Comparison of ENCODE assay signal across 8 mouse cellular contexts in the genomic region with DNA sequence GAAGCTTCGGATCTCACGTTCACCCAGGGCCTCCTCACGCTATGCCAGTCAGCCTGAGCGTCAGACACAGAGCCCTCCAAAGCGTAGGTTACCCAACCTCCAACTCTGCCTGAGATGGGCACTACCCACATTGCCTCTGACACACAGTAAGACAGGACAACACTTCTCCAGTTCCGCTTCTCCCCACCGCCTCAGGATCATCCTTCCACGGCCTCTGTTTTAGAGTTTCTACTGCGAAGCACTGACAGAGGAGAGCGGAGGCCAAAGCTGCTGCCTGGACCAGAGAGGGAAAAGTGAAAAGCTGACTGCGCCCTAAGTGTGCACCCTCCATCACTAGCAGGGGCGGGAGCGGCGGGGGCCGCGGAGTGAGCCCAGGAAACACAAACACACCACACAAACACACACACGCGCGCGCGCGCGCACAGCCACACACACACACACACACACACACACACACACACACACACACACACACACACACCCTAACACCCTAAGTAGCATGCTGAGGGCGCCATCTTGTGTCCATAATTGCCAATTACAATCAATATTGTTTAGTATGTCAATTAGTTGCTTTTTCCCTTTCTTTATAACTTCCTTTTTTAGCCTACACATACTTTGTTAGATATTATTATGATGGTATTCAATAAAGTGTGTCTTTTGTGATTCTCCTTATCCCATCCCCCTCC. TPM values are rescaled to one million over a fixed set of nuclear protein-coding genes. Genes with fewer than 3 reads are reported as not detected.
DNase-seq lines count a peak whose midpoint lies in the region; ATAC-seq lines count a peak whose summit lies in the region.

No protein-coding gene starts in this region.

- no peak for DNase-seq in lung, postnatal 14 days
- peak; percentile 63 for DNase-seq in embryo, embryonic 11 days
- peak; percentile 34 for DNase-seq in hindbrain, embryonic 10.5 days (ENCODE audit: low spot score)
- DNase-seq in urinary bladder, postnatal 36 days (ENCODE audit: low spot score in 2 of 2) = no peak
- DNase-seq in adrenal gland, adult 8-10 months = no peak
- DNase-seq in gastrocnemius, postnatal 4 days (ENCODE audit: low spot score in 2 of 2) = no peak

- 27% methylated on average over 24 of the region's 24 CpGs for WGBS in lung, embryonic 16.5 days
- 39% methylated on average over 24 of the region's 24 CpGs for WGBS in hindbrain, embryonic 10.5 days

- H3K9ac ChIP-seq in lung, embryonic 16.5 days (ENCODE audit: low read length) = no peak overlapping the region

- ATAC-seq in lung, embryonic 16.5 days (ENCODE audit: low read depth) = peak; percentile 45; the same call in 1 of the 2 replicates
- peak; percentile 29; the same call in 1 of the 2 replicates for ATAC-seq in megakaryocyte progenitor cell, adult 5-6 weeks (replicated peaks; ENCODE audit: poor library complexity)

- H3K4me1 ChIP-seq in lung, embryonic 16.5 days (replicated peaks; ENCODE audit: control insufficient read depth, insufficient read depth, low read length) = no peaks in the 10 kb centered on the region
- H3K4me1 ChIP-seq in hindbrain, embryonic 10.5 days (replicated peaks) = 0 out of 2 replicates have a peak, but pooled peaks cover 2% of the 10 kb centered on the region

- H3K36me3 ChIP-seq in lung, embryonic 16.5 days (ENCODE audit: control insufficient read depth, insufficient read depth, low read length) = no peaks in the 10 kb centered on the region
- H3K36me3 ChIP-seq in hindbrain, embryonic 10.5 days = no peaks in the 10 kb centered on the region

- no peaks in the 10 kb centered on the region for H3K9me3 ChIP-seq in lung, embryonic 16.5 days (ENCODE audit: control insufficient read depth, low read length)
- H3K9me3 ChIP-seq in hindbrain, embryonic 10.5 days = no peaks in the 10 kb centered on the region

- H3K27ac ChIP-seq in lung, embryonic 16.5 days (ENCODE audit: low read length) = no peak overlapping the region
- peak overlapping the region; percentile 69; the same call in 1 of the 2 replicates for H3K27ac ChIP-seq in hindbrain, embryonic 10.5 days

- peak overlapping the region; percentile 30; the same call in 1 of the 2 replicates for H3K4me2 ChIP-seq in lung, embryonic 16.5 days (ENCODE audit: low read depth, low read length)

- no peaks in the 10 kb centered on the region for H3K27me3 ChIP-seq in lung, embryonic 16.5 days (ENCODE audit: control insufficient read depth, insufficient read depth, low read depth, low read length)
- no peaks in the 10 kb centered on the region; the same call in 1 of the 2 replicates for H3K27me3 ChIP-seq in hindbrain, embryonic 10.5 days (ENCODE audit: insufficient read depth, poor library complexity, severe bottlenecking)

- no peak overlapping the region for H3K4me3 ChIP-seq in lung, embryonic 16.5 days (ENCODE audit: low read length)
- peak overlapping the region; percentile 39 for H3K4me3 ChIP-seq in hindbrain, embryonic 10.5 days

RNA-seq across cellular contexts. Expression of a gene that starts 8.4 kb away (rescaled TPM):
- polyA plus RNA-seq in lung, embryonic 16.5 days (2015; fragmentation: Nextera tagmentation; extraction: Ambion mirVana) = 8.1 and 11.0 TPM in 2 replicates
- 4.2 and 4.5 TPM in 2 replicates for polyA plus RNA-seq in hindbrain, embryonic 10.5 days (2016; fragmentation: Nextera tagmentation; extraction: Ambion mirVana)
- total RNA-seq in megakaryocyte progenitor cell, adult 5-6 weeks (2015) = 0.22 and 0.35 TPM in 2 replicates
- total RNA-seq in megakaryocyte progenitor cell, adult 5-6 weeks (2017) = 0.57 and 1.4 TPM in 2 replicates
- 10 to 100 TPM in 3 of 4 experiments, 1 to 10 TPM in 1; 4.8 to 18.8 (median 14.4) TPM for total RNA-seq in adrenal gland, adult 8-10 months (2022)
- total RNA-seq in gastrocnemius, postnatal 4 days (2021) = 1 to 10 TPM; 1.9 to 3.5 TPM

RNA-seq across cellular contexts. Expression of a gene that starts 20.1 kb away (rescaled TPM):
- 0.36 and 0.63 TPM in 2 replicates for polyA plus RNA-seq in lung, embryonic 16.5 days (2015; fragmentation: Nextera tagmentation; extraction: Ambion mirVana)
- 0.16 and 0.43 TPM in 2 replicates for polyA plus RNA-seq in hindbrain, embryonic 10.5 days (2016; fragmentation: Nextera tagmentation; extraction: Ambion mirVana)
- 32.7 and 38.3 TPM in 2 replicates for total RNA-seq in megakaryocyte progenitor cell, adult 5-6 weeks (2015)
- 42.8 and 51.9 TPM in 2 replicates for total RNA-seq in megakaryocyte progenitor cell, adult 5-6 weeks (2017)
- total RNA-seq in adrenal gland, adult 8-10 months (2022) = 1 to 10 TPM; 2.9 to 8.1 (median 4.9) TPM
- total RNA-seq in gastrocnemius, postnatal 4 days (2021) = 1 to 10 TPM; 3.9 to 4.6 TPM

Comparison
In these comparisons a context has a peak if more than half of its experiments do, and no peak if none do; other contexts are left out.
1. DNase-seq: peak in embryo, embryonic 11 days (single experiment) and hindbrain, embryonic 10.5 days (single experiment); none in lung, postnatal 14 days (single experiment), urinary bladder, postnatal 36 days (0 of 2), adrenal gland, adult 8-10 months (single experiment) and gastrocnemius, postnatal 4 days (0 of 2).